Mouse (Mus musculus): ENCODE data around the gene Mcm2.
A peak's percentile ranks its signal among the peaks of the same experiment; 100 is the strongest.

Gene Mcm2

GRCm38 (mm10) chr6:88886417-88886967 is 12.1 kb downstream of the Mcm2 start:
- DNase-seq = no peak

DNA sequence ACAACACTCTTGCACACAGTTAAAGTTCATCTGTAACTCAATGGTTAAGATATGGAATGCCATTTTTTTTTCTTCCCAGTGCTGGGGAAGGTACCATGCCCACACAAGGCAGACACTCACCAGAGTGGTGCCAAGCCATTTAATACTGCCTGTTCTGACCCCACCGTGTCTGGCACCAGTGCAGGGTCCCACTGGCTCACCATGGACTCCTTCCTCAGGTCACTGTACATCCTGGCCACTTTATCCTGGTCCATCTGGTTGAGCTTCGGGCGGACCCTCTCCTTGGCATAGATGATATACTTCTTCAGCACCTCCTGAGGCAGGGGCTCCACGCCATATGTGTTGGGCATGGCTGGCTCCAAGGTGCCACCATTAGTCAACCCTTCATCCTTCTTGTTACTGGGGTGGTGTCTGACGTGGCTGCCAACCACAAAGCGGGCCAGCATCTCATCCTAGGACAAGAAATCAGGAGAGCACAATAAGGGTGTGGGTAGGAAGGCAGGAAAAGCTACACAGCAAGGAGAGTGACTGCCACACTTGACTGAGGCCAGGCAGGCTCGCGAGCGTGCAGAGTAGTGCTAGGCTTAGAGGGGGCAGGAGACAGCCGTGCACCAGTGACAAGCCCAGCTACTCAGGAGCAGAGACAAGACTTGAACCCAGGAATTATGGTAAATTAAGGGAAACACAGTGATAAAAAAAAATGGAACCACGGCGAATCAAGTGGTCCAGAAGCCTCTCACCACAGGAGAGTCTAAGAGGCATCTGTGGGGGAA is 12.8 kb downstream of the Mcm2 start:
- no peak for DNase-seq

DNA sequence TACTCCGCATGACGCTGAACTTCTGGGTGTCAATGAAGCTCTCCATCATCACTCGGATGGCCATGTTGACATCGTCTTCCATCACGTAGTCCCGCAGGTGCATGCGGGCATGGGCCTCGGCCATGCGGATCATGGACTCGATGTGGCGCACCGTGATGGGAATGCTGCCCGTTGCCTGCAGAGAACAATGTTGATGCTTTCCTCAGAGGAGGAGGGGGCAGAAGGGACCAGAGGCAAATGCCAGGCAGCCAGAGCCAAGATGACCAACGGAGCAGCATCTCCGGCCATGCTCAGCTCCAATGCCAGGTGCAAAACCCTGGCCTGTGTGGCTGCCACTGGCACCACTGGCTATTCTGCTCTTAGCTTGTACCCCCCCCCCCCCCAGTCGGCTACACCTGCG is 13.9 kb downstream of the Mcm2 start:
- DNase-seq = no peak

DNA sequence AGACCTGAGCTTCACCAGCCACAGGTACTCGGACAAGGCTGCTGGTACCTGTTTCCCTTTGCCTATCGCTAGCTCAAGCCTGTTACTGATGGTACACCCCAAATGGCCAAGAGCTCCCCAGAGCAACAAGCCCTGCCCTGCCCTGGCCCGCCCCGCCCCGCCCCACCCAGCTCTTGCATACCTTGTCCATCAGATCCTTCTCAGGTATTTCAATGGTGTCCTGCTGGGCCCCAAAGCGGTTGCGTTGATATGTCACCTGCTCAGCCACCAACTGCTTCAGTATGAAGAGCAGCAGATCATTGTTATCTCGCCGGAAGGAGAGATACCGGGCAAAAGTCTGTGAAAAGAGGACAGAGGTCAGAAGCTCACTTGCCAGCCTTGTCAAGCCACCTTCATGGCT is 14.4 kb downstream of the Mcm2 start:
- DNase-seq = no peak

DNA sequence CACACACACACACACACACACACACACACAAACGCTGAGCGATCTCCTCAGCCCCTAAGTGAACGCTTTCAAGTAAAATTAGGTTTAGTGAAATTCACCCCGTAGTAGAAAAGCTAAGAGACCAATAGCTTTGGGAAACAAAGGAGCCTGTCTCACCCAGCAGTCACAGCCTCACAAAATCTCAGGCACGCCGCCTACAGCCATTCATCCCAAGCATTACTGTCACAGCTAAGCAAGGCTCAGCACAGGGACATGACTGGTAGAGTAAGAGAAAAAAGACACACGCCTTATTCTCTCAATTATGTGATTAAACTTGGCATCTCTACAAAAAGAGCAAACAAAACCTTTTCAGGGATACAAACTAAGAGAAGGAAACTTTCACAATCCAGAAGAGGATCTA is 17.2 kb downstream of the Mcm2 start:
- no peak for DNase-seq

- peak; percentile 22 for DNase-seq
These were observed 19.1 kb downstream of the Mcm2 start for GRCm38 (mm10) chr6:88879471-88879870.

DNA sequence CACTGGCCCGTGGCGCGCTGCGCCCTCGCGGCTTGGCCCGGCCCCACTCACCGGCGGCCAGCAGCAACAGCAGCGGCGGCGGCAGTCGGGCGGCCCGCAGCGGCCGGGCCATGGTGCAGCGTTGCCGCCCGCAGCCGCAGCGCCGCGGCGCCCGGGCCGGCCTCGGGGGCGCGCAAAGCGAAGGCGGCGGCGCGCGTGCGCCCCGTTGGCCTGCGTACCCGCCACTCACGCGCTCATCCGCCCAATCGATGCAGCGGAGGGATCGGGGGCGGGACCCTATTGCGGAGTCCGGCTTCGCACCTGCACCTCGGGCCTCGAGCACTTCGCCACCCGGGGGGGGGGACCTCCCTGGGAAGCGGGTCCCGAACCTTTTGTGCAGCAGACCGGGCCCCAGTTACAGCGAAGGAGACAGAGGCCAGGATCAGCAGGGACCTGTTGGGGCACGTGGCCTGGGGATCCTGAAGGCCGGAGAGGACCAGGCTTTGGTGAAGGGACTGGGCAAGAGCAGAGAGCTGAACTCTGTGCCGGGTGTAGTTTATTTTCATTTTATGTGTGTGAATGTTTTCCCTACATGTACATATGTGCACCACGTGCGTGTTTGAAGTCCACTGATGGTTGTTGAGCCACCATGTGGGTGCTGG is 23.6 kb downstream of the Mcm2 start, which contains the start of gene Podxl2:
Gene Podxl2, minus strand, starts transcription at position 177 of the 641 bp plus-strand sequence.
- peak; percentile 63 for DNase-seq

DNA sequence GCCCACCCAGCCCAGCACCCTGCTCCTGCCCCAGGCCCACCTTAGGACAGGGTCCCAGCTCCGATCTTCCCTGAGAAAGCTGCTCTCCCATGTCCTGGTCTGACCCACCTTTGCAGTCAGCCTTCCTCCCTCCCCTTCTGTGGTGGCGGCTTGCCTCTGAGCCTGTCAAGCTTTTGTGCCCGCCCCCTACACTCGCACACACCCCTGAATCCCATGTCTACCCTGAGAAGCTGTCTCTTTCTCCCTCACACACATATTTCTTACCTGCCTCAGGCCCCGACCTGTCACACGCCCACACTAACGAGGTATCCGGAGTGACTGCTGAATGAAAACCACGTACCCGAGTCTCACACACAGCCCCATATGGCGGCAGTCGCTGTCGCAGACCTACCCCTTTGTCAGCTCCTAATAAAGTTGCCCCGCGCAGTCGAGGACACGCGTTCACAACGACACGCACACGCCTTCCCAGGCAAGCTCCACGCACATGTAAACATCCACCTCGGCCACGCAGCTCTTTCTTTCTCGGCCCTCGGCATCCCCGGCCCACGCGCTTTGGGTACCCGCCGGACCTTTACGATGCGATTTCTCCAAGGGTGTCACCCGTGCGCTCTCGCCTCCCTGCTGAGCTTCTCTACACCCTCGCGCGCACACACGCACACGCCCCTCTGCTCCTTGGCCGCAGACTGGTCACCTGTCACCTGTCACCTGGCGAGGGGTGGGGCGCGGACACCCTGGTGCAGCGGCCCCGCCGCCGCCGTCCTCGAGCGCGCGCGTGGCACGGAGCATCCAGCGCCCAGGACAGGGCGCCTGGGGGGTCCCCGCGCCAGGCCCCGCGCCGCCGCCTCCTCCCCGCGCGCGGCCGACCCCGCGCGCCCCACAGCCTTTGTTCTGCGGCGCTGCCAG is 24.4 kb downstream of the Mcm2 start:
- DNase-seq = no peak

DNA sequence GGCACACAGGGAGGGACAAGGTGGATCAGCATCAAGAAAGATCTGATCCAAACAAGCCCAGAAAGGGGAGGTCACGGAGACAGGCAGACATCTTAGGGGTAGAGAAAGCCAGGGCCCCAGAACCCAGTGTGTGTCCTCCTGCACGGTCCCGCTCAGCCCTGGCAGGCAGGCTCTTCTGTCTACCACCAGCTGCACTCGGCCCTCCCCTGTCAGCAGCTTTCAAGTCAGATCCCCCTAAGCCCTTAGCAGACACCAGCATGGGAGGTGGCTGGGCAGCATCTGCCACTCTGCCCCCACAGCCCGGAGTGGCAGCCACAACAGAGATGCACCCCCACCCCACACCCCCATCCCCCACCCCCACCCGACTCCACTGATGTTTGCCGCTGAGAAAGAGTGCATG is 25.8 kb downstream of the Mcm2 start:
- no peak for DNase-seq

DNA sequence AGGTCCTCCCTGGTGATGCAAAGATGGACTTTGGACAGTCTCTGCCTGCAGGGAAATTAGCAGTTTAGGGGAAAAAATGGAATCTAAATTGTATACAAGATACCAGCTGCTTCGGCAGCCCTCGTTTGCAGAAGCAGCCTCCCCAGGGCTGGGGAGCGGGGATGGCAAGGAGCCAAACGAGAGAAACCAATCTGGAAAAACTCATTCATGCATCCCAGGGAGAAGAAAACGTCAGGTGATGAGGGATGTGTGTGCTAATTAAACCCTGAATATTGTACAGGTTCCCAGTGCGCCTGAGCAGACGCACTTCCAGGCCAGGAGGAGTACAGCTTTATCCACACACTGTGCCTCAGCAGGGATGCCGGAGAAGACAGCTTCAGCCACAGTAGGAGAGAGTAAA is 27.0 kb downstream of the Mcm2 start:
- no peak for DNase-seq

GRCm38 (mm10) chr6:88870594-88870993 is 28.0 kb downstream of the Mcm2 start:
- DNase-seq = no peak

DNA sequence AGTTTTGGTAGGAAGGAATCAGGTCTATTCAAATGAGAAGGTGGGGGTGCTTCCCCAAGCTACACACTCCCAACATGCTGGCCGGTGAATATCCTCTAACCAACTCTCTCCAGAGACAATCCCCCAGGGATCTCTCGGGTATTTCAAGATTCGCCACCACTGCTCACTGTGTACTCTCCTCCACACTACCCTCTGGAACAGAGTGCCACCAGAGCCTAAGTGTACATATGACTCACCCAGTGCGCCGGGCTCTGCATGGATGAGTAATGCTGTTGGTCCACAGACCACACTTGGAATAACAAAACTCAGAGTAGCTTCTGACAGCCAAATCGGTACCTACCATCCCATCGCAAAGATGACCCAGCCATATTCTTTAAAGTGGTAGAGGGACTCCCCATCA is 29.1 kb downstream of the Mcm2 start:
- no peak for DNase-seq

GRCm38 (mm10) chr6:88865704-88866103 is 32.9 kb downstream of the Mcm2 start:
- DNase-seq = no peak

DNA sequence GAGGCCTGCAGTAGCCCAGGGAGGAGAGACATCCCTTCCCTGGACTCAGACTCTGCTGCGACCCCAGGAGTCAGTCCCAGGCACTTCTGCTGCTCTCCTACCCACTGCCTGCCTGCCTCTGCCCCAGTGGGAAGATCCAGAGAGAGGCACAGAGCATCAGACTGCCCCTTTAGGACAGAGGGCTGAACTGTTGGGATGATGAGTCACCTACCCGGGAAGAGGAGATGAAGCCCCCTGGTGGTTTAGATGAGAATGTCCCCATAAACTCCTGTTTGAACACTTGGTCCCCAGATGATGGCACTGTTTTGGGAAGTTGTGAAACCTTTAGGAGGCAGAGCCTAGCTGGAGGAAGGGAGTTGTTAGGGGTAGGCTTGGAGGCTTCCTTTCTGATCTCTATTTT is 37.7 kb downstream of the Mcm2 start:
- peak; percentile 63 for DNase-seq

DNA sequence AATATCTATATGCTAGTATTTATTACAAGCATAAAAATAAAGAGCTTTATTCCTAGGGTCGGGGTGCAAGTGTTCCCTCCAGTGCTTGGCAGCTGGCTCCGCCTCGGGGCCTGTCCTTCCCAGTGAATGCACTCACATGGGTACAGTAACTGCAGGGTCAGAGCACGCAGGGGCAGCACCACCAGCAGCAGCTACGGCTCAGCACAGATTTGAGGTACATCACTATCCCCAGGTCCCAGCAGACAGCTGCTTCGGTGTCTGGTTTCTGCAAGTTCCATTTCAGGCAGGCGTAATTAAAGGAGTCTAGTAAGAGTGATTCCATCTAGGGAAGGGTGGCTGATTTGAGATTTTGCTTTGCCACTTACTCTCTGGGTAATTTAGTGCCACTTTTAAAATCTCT is 40.2 kb downstream of the Mcm2 start:
- no peak for DNase-seq

GRCm38 (mm10) chr6:88857830-88858229 is 40.8 kb downstream of the Mcm2 start:
- no peak for DNase-seq

DNA sequence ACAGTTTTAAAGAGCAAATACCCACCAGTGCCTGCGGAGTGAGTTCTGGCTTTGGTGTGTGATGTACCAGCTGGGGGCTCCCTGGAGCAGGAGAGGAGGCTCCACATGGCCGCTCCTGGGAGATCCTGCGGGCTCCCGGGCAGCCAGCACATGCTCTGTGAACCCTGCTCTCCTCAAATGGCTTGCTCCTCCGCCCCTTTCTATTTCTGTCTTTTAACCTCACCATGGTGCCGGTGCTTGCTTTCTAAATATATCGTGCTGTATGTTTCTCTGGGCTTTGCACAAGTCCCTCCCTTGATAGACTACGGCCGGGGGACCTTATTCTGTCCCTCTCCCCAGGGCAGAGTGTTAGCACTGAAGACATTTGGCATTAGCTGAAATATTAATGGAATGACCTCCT is 41.3 kb downstream of the Mcm2 start:
- no peak for DNase-seq

- peak; percentile 84 for DNase-seq
These were observed 42.9 kb downstream of the Mcm2 start for GRCm38 (mm10) chr6:88855636-88856035.

- no peak for DNase-seq
These were observed 44.1 kb downstream of the Mcm2 start for GRCm38 (mm10) chr6:88854509-88854908.

DNA sequence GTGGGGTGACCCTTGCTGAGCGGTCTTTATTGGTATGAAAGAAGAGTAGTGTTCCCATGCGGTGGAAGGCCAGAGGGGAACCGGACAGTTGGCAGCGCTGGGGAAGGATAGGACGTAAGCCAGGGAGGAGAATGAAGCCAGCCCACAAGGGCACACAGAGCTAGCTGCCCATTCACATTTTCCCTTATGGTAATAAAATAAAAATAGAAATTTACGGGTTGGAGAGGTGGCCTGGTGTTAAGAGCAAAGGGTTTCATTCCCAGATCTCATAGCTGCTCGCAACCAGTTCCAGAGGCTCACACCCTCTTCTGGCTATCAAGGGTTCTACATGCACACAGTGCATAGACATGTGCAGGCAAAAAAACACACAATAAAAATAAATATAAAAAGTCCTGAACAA is 48.5 kb downstream of the Mcm2 start:
- no peak for DNase-seq

DNA sequence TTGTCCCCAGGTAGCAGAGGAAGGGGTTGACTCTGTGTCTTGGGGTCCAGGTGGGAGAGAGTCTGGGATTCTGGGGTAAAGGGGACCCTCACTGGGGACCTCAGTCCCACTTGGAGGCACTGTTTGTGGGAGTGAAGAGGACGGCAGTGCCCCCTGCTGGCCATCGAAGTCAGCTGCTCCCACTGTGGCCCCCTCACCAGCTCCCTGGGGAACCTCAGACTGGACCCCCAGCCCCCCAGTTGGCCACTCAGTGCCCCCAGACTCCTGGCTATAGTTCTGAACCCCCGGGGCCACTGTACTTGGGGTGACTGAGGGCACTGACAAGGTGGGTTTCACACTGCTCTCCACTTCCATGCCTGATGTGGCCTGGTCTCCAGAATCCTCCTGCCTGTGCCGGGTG is 49.3 kb downstream of the Mcm2 start:
- peak; percentile 45 for DNase-seq

- DNase-seq = no peak
These were observed 51.0 kb downstream of the Mcm2 start for GRCm38 (mm10) chr6:88847571-88847970.

GRCm38 (mm10) chr6:88844901-88845565 is 53.5 kb downstream of the Mcm2 start:
- DNase-seq = no peak

All from lung, postnatal 36 days (tissue).